Mouse (Mus musculus): ENCODE measurements around the gene Tmem222.

Tmem222 gene

DNA sequence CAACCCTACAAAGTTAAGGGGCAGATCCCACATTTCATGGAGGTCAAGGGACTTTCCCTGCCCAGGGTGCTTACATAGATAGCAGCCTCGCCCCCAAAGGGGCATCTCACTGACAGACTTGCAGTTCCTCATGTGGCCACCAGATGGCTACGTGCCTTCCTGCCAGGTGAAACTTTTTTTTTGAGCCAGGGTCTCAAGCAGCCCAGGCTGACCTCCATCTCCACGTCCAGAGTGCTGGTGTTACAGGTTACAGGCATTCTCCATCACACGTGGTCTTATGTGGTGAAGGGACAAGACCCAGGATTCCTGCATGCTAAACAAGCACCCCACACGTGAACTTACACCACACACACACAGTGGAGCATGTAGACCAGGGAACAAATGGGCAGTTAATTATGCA lies 60.0 kb downstream of the Tmem222 start:
- peak; percentile 79 for DNase-seq (ENCODE audit: low read depth, low spot score)

Measured in R1 (cell line).